Mouse (Mus musculus) hindbrain, embryonic 14.5 days (tissue): ENCODE measurements at regions not wholly inside any gene's neighbourhood (a gene's known extent, or its start where the extent isn't known, plus 50 kb on each side); places are given as distances from the start of the nearest gene placed in this dataset.
"Not testable (repeated sequence)": the region's sequence is repeated elsewhere in the genome, so short reads cannot be mapped to it uniquely, and the experiment has no call there.

ENCODE experiments used
- ATAC-seq: fragments of 200-750 bp; cut with Nextera tagmentation; 2 replicates; pipeline ENCODE4 v1.8.0; 2017; ENCODE audit warnings: moderate number of reproducible peaks, mild to moderate bottlenecking, moderate TSS enrichment, moderate library complexity; ENCODE audit not compliant: low FRiP score
- DNase-seq: peaks from one replicate; pipeline ENCODE4 v3.0.0-alpha.2; 2015; ENCODE audit warnings: low spot score
- H3K27ac ChIP-seq: fragments of 300-500 bp; sonication (generic); 2 replicates; pipeline ENCODE4 v1.5.1; 2014; ENCODE audit warnings: mild to moderate bottlenecking, moderate library complexity
- H3K27me3 ChIP-seq: fragments of 300-500 bp; sonication (generic); 2 replicates; pipeline ENCODE4 v1.6.1; 2014; ENCODE audit warnings: mild to moderate bottlenecking, low read length, mixed read lengths; ENCODE audit not compliant: control insufficient read depth, insufficient read depth
- H3K36me3 ChIP-seq: fragments of 300-500 bp; sonication (generic); replicated peaks from 2 replicates; pipeline ENCODE4 v1.6.1; 2014; ENCODE audit not compliant: control insufficient read depth, insufficient read depth
- H3K4me1 ChIP-seq: fragments of 300-500 bp; sonication (generic); replicated peaks from 2 replicates; pipeline ENCODE4 v1.6.1; 2014; ENCODE audit warnings: antibody characterized with exemption, low read length, mixed read lengths; ENCODE audit not compliant: control insufficient read depth, insufficient read depth
- H3K4me2 ChIP-seq: fragments of 300-500 bp; sonication (generic); replicated peaks from 2 replicates; pipeline ENCODE4 v1.6.1; 2014; ENCODE audit warnings: mild to moderate bottlenecking, moderate library complexity
- H3K4me3 ChIP-seq: fragments of 300-500 bp; sonication (generic); replicated peaks from 2 replicates; pipeline ENCODE4 v1.5.1; 2014; ENCODE audit warnings: mild to moderate bottlenecking, low read length
- H3K9ac ChIP-seq: fragments of 300-500 bp; sonication (generic); 2 replicates; pipeline ENCODE4 v1.6.1; 2014
- H3K9me3 ChIP-seq: fragments of 300-500 bp; sonication (generic); 2 replicates; pipeline ENCODE4 v1.6.1; 2016; ENCODE audit warnings: low read length; ENCODE audit not compliant: control insufficient read depth
- WGBS: fragments of 180-500 bp; shearing (Covaris S2); extraction: QIAGEN DNeasy Blood & Tissue Kit; methylation state at CpG from one replicate; pipeline ENCODE4 v1.1.7; 2014; 5-methylcytosine and 5-hydroxymethylcytosine counted together

GRCm38 (mm10) chr11:121894801-121895200 is 64.8 kb downstream of the Ptchd3 start:
- no peak overlapping the region for H3K9ac ChIP-seq
- H3K27ac ChIP-seq: no peak overlapping the region
- H3K9me3 ChIP-seq: no peaks in the 10 kb centered on the region
- no peak overlapping the region for H3K4me3 ChIP-seq
- H3K4me2 ChIP-seq: no peak overlapping the region
- H3K4me1 ChIP-seq: no peaks in the 10 kb centered on the region
- ATAC-seq (no peak), DNase-seq (no peak)
- H3K27me3 ChIP-seq: no peaks in the 10 kb centered on the region
- no peaks in the 10 kb centered on the region for H3K36me3 ChIP-seq
- 95% methylated on average over 4 of the region's 4 CpGs for WGBS

DNA sequence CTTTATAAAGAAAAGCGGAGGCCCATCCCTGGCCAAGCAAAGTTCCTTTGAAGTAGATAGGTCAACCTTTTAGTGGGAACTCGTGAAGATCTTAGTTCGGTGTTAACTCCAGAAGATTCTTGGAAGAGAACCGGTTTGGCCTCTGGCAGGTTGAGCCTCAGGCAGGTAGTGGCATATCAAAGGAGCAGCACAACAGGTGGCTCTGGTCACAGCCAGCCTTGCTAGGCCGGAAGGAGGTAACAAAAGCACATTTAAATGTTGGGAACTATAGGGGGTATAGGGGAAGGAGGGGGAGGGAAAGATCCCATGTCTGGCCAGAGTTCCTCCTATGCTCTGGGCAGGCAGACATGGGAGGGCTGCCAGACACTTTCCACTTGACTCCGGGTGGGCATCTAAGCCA is 74.3 kb downstream of the Ptchd3 start:
- not testable (repeated sequence) for H3K9ac ChIP-seq, H3K4me2 ChIP-seq, DNase-seq, H3K27ac ChIP-seq, H3K36me3 ChIP-seq, H3K4me1 ChIP-seq, H3K9me3 ChIP-seq, H3K27me3 ChIP-seq, ATAC-seq, H3K4me3 ChIP-seq
- WGBS: 78% methylated on average over 6 of the region's 6 CpGs

DNA sequence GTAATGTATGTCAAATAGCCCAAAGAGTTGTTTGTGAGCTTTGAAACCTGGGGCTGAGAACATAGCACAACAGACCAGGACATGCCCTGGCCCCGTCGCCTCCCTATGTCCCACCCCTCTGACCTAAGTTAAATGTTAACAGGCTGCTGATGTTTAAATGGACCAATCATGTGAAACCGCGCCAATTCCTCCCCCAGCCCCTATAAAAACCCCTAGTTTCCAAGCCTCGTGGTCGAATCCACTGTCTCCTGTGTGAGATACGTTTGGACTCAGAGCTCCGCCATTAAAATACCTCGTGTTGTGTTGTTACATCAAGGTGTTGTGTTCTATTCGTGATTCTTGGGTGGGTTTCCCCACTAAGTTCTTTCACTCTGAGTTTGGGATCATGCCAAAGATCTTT is 94.6 kb downstream of the Ptchd3 start:
- H3K4me1 ChIP-seq, H3K27ac ChIP-seq, H3K4me3 ChIP-seq, H3K27me3 ChIP-seq, H3K4me2 ChIP-seq, ATAC-seq, H3K9ac ChIP-seq, DNase-seq, H3K36me3 ChIP-seq, H3K9me3 ChIP-seq: not testable (repeated sequence)
- WGBS: 90% methylated on average over 10 of the region's 10 CpGs

- H3K36me3 ChIP-seq, H3K4me1 ChIP-seq, H3K27ac ChIP-seq, H3K4me2 ChIP-seq, H3K4me3 ChIP-seq, H3K9me3 ChIP-seq, H3K9ac ChIP-seq, H3K27me3 ChIP-seq, ATAC-seq, DNase-seq: not testable (repeated sequence)
- WGBS: 46% methylated on average over 15 of the region's 16 CpGs
Observed at GRCm38 (mm10) chr11:121925043-121925442, 95.0 kb downstream of the Ptchd3 start.

- not testable (repeated sequence) for H3K4me2 ChIP-seq, H3K9me3 ChIP-seq, H3K4me1 ChIP-seq, H3K27ac ChIP-seq, DNase-seq, H3K27me3 ChIP-seq, H3K4me3 ChIP-seq, H3K36me3 ChIP-seq, ATAC-seq, H3K9ac ChIP-seq
- 77% methylated on average over 6 of the region's 6 CpGs for WGBS
Observed at GRCm38 (mm10) chr11:121951726-121952125, 121.7 kb downstream of the Ptchd3 start.

DNA sequence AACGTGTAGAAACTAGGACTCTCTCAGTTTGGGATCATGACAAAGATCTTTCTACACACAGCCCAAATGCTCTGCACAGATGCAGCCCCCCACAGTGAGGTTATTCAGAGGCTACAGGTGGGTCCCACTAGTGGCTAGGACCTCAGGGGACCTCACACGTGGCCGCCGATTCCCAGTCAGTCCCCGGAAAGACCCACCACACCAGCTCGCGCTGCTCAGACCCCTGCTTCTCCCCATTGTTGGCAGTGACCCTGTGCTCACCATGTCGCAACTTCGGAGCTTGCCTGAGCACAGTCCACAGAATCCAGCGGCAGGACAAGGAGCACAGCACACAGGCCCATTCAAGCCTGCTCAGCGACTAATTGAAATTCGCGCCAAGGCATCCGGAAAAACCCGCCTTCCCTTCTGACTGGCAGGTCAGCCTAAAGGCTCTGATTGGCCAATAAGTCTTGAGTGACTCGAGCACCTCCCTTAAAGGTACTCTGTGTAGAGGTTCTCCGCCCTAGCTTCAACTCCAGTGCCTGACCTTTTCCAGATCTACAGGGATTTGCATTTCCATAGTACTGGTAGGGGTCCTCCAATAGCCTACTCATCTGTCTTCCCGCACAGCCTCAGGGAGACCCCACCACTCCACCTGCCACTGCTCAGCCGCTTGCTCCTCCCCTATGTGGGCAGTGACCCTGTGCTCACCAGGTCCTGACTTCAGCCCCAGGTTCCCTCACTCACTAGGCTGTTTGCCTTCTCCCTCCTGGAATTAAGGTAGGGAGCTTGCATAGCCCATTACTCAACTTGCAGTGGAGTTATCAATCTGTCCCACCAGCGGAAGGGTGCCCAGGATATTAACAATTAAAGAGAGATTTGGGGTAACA is 126.6 kb downstream of the Ptchd3 start:
- not testable (repeated sequence) for ATAC-seq, H3K4me3 ChIP-seq, H3K27ac ChIP-seq, DNase-seq, H3K4me1 ChIP-seq, H3K9me3 ChIP-seq, H3K27me3 ChIP-seq, H3K9ac ChIP-seq, H3K36me3 ChIP-seq
- H3K4me2 ChIP-seq: peak overlapping the region; percentile 44
- whole genome bisulfite sequencing: 13% methylated on average over 20 of the region's 20 CpGs

- not testable (repeated sequence) for H3K4me1 ChIP-seq, H3K27me3 ChIP-seq, H3K9me3 ChIP-seq, H3K4me2 ChIP-seq, DNase-seq, H3K27ac ChIP-seq, H3K9ac ChIP-seq, H3K4me3 ChIP-seq, H3K36me3 ChIP-seq, ATAC-seq
- WGBS: 81% methylated on average over 5 of the region's 5 CpGs
Observed at GRCm38 (mm10) chr11:121958735-121959134, 128.7 kb downstream of the Ptchd3 start.

GRCm38 (mm10) chr11:121964111-121964510 is 134.1 kb downstream of the Ptchd3 start:
- not testable (repeated sequence) for DNase-seq, H3K27me3 ChIP-seq, ATAC-seq, H3K4me3 ChIP-seq, H3K36me3 ChIP-seq, H3K9me3 ChIP-seq, H3K27ac ChIP-seq, H3K4me2 ChIP-seq, H3K4me1 ChIP-seq, H3K9ac ChIP-seq

DNA sequence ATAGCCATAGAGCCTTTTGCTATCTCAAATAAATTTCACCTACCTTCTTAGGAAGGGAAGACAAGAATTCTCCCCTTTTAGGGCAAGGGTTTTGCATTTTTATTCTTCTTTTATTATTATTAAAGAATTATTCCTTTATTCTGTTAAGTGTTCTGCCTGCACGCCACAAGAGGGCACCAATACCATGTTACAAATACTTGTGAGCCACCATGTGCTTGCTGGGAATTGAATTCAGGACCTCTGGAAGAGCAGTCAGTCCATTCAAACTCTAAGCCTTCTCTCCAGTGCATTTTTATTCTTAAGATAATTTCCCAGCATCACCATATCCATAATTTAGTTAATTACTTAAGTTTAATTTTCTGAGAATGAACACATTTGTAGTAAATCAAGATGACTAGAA is 135.9 kb downstream of the Ptchd3 start:
- not testable (repeated sequence) for H3K36me3 ChIP-seq, H3K9me3 ChIP-seq, H3K9ac ChIP-seq, ATAC-seq, H3K27me3 ChIP-seq, DNase-seq, H3K4me1 ChIP-seq, H3K27ac ChIP-seq, H3K4me2 ChIP-seq, H3K4me3 ChIP-seq
- 0% methylated on average over 1 of the region's 1 CpGs for WGBS
